In genomic region chr10:122913393-122913792, GRCm38 (mm10) we compare ENCODE assay signal across 9 mouse cellular contexts.
DNase-seq lines count a peak whose midpoint lies in the region; ATAC-seq lines count a peak whose summit lies in the region.
"Had no signal": no experiment of that assay in that cellular context is flagged by ENCODE, and none has a peak within 500 bp of the region (broad histone marks: within the 10 kb centered on the region; RNA-seq: fewer than 3 reads in every experiment).

No protein-coding gene starts in this region.

- peak overlapping the region; percentile 75 for H3K27ac ChIP-seq in heart, embryonic 16.5 days (ENCODE audit: low read length)
- peak overlapping the region; percentile 100 for H3K27ac ChIP-seq in embryonic facial prominence, embryonic 12.5 days
- H3K27ac ChIP-seq in hindbrain, embryonic 12.5 days, result peak overlapping the region; percentile 90
- peak overlapping the region; percentile 59 for H3K27ac ChIP-seq in midbrain, embryonic 15.5 days
- H3K27ac ChIP-seq: liver, embryonic 15.5 days had no signal

- peaks cover 11% of the 10 kb centered on the region for H3K4me1 ChIP-seq in heart, embryonic 16.5 days (ENCODE audit: control insufficient read depth, insufficient read depth, low read length)
- peaks cover 49% of the 10 kb centered on the region for H3K4me1 ChIP-seq in embryonic facial prominence, embryonic 12.5 days
- peaks cover 28% of the 10 kb centered on the region for H3K4me1 ChIP-seq in hindbrain, embryonic 12.5 days
- peaks cover 16% of the 10 kb centered on the region for H3K4me1 ChIP-seq in midbrain, embryonic 15.5 days

- no peaks in the 10 kb centered on the region for H3K36me3 ChIP-seq in heart, embryonic 16.5 days (ENCODE audit: control insufficient read depth, insufficient read depth)
- no peaks in the 10 kb centered on the region for H3K36me3 ChIP-seq in embryonic facial prominence, embryonic 12.5 days
- H3K36me3 ChIP-seq in hindbrain, embryonic 12.5 days, result no peaks in the 10 kb centered on the region
- no peaks in the 10 kb centered on the region for H3K36me3 ChIP-seq in midbrain, embryonic 15.5 days (replicated peaks)
- H3K36me3 ChIP-seq: liver, embryonic 15.5 days had no signal

- intact Hi-C loops in heart, postnatal 36 days (cut with DNase I), result loop anchor here (2.0 kb wide), 1 partner anchor 71 kb away; no protein-coding TSS in a partner anchor

- 0 out of 2 replicates have a peak overlapping the region, but pooled peaks have one; percentile 11 for H3K9ac ChIP-seq in heart, embryonic 16.5 days (ENCODE audit: low read length)
- H3K9ac ChIP-seq in embryonic facial prominence, embryonic 12.5 days, result peak overlapping the region; percentile 53; the same call in 1 of the 2 replicates
- no peak overlapping the region for H3K9ac ChIP-seq in hindbrain, embryonic 12.5 days
- 0 out of 2 replicates have a peak overlapping the region, but pooled peaks have one; percentile 10 for H3K9ac ChIP-seq in midbrain, embryonic 15.5 days
- H3K9ac ChIP-seq: liver, embryonic 15.5 days had no signal

- 57% methylated on average over 11 of the region's 11 CpGs for WGBS in heart, embryonic 16.5 days
- 23% methylated on average over 11 of the region's 11 CpGs for WGBS in embryonic facial prominence, embryonic 12.5 days
- WGBS in hindbrain, embryonic 12.5 days, result 44% methylated on average over 11 of the region's 11 CpGs
- WGBS in midbrain, embryonic 15.5 days, result 36% methylated on average over 11 of the region's 11 CpGs

- DNase-seq in heart, postnatal 36 days, result no peak
- no peak for DNase-seq in right cerebral cortex, postnatal 36 days (ENCODE audit: low spot score in 2 of 2)
- no peak for DNase-seq in thymus, adult 18-20 months

- H3K9me3 ChIP-seq in heart, embryonic 16.5 days (replicated peaks; ENCODE audit: control insufficient read depth, low read length), result no peaks in the 10 kb centered on the region
- H3K9me3 ChIP-seq in embryonic facial prominence, embryonic 12.5 days, result no peaks in the 10 kb centered on the region
- no peaks in the 10 kb centered on the region for H3K9me3 ChIP-seq in hindbrain, embryonic 12.5 days (replicated peaks)
- H3K9me3 ChIP-seq in midbrain, embryonic 15.5 days, result no peaks in the 10 kb centered on the region
- H3K9me3 ChIP-seq: liver, embryonic 15.5 days had no signal

- no peak overlapping the region for H3K4me3 ChIP-seq in heart, embryonic 16.5 days (ENCODE audit: low read length)
- no peak overlapping the region for H3K4me3 ChIP-seq in embryonic facial prominence, embryonic 12.5 days
- H3K4me3 ChIP-seq in hindbrain, embryonic 12.5 days, result no peak overlapping the region
- no peak overlapping the region for H3K4me3 ChIP-seq in midbrain, embryonic 15.5 days
- H3K4me3 ChIP-seq: liver, embryonic 15.5 days had no signal

- H3K4me2 ChIP-seq in heart, embryonic 16.5 days (ENCODE audit: low read depth, low read length), result peak overlapping the region; percentile 41; the same call in 1 of the 2 replicates
- H3K4me2 ChIP-seq in embryonic facial prominence, embryonic 12.5 days (replicated peaks), result peak overlapping the region; percentile 46
- H3K4me2 ChIP-seq in hindbrain, embryonic 12.5 days (replicated peaks), result peak overlapping the region; percentile 21; the same call in 1 of the 2 replicates
- no peak overlapping the region for H3K4me2 ChIP-seq in midbrain, embryonic 15.5 days

- no peaks in the 10 kb centered on the region for H3K27me3 ChIP-seq in heart, embryonic 16.5 days (ENCODE audit: control insufficient read depth, insufficient read depth, low read length)
- no peaks in the 10 kb centered on the region for H3K27me3 ChIP-seq in embryonic facial prominence, embryonic 12.5 days
- H3K27me3 ChIP-seq in hindbrain, embryonic 12.5 days, result no peaks in the 10 kb centered on the region
- H3K27me3 ChIP-seq in midbrain, embryonic 15.5 days (replicated peaks), result no peaks in the 10 kb centered on the region
- H3K27me3 ChIP-seq: liver, embryonic 15.5 days had no signal

- ATAC-seq in heart, embryonic 16.5 days (replicated peaks; ENCODE audit: extremely low read depth, insufficient read depth, low FRiP score), result no peak
- no peak for ATAC-seq in embryonic facial prominence, embryonic 12.5 days (ENCODE audit: insufficient number of reproducible peaks, insufficient read depth, low FRiP score, low TSS enrichment)
- no peak for ATAC-seq in hindbrain, embryonic 12.5 days (ENCODE audit: low FRiP score)
- ATAC-seq in midbrain, embryonic 15.5 days (replicated peaks), result 0 out of 2 replicates have a peak, but pooled peaks have one; percentile 22
- no peak for ATAC-seq in erythroblast, adult 5-6 weeks (replicated peaks; ENCODE audit: low FRiP score, poor library complexity, severe bottlenecking)
